In genomic region chr7:44384716-44385059, GRCm38 (mm10) we compare ENCODE assay signal across 8 mouse cellular contexts. TPM values are rescaled to one million over a fixed set of nuclear protein-coding genes. Genes with fewer than 3 reads are reported as not detected.
DNase-seq lines count a peak whose midpoint lies in the region; ATAC-seq and TF ChIP-seq lines count a peak whose summit lies in the region.

No protein-coding gene starts in this region.

- CTCF ChIA-PET in Patski (lab: Charles Lee) = interaction anchor here (0.8 to 1.7 kb wide), 2 partner anchors 13 to 17 kb away, joined by 3 to 4 read pairs; no protein-coding TSS in a partner anchor

- H3K4me3 ChIP-seq in heart, embryonic 11.5 days (ENCODE audit: low read depth, low read length) = peak overlapping the region; percentile 48

- no peaks in the 10 kb centered on the region for H3K9me3 ChIP-seq in heart, embryonic 11.5 days (replicated peaks; ENCODE audit: control insufficient read depth, low read length)

- ATAC-seq in heart, embryonic 11.5 days (replicated peaks; ENCODE audit: insufficient number of reproducible peaks, low FRiP score, low TSS enrichment) = peak; percentile 68; the same call in 1 of the 2 replicates
- ATAC-seq in Patski = peak; percentile 12
- 0 out of 4 replicates have a peak, but pooled peaks have one; percentile 13 to 20 for ATAC-seq in hematopoietic stem cell, adult 5-6 weeks (replicated peaks in 1 of 2; ENCODE audit: insufficient read depth in 1 of 2, low FRiP score in 2 of 2, low TSS enrichment in 1 of 2, low read depth in 1 of 2, poor library complexity in 2 of 2, severe bottlenecking in 2 of 2)
- ATAC-seq in megakaryocyte-erythroid progenitor cell, adult 5-6 weeks (replicated peaks; ENCODE audit: low FRiP score, low TSS enrichment, poor library complexity, severe bottlenecking) = peak; percentile 35; the same call in 1 of the 2 replicates
- no peak for ATAC-seq in activated CD4-positive, CD25-positive, alpha-beta regulatory T cell, adult 4 months

- no peak overlapping the region for H3K27ac ChIP-seq in heart, embryonic 11.5 days (ENCODE audit: low read depth, low read length)

- 0 out of 2 replicates have a peak, but pooled peaks cover 5% of the 10 kb centered on the region for H3K4me1 ChIP-seq in heart, embryonic 11.5 days (ENCODE audit: control insufficient read depth, insufficient read depth, low read length)

- peak overlapping the region; percentile 65 for H3K9ac ChIP-seq in heart, embryonic 11.5 days (ENCODE audit: low read depth, low read length)

- peak overlapping the region; percentile 87 for H3K4me2 ChIP-seq in heart, embryonic 11.5 days

- no peak for TF ChIP-seq CTCF in Patski (IDR thresholded peaks at IDR 0.05)

- WGBS in heart, embryonic 11.5 days (ENCODE audit: insufficient replicate concordance) = 1% methylated on average over 16 of the region's 17 CpGs

- in situ Hi-C loops in Patski (cut with MboI; ENCODE audit: low pct_unique_long_range_greater_than_20kb) = loop anchor here (5.0 kb wide), 1 partner anchor 83 kb away; the partner anchor contains the start of genes Aspdh and Josd2

- peaks cover 37% of the 10 kb centered on the region for H3K27me3 ChIP-seq in heart, embryonic 11.5 days (ENCODE audit: control insufficient read depth, insufficient read depth, low read length)
- H3K27me3 ChIP-seq in Patski = peaks cover 24% of the 10 kb centered on the region

- no peak for DNase-seq in heart, postnatal 10 days
- DNase-seq in Patski (ENCODE audit: low read depth, low spot score) = no peak
- DNase-seq in c-Kit-positive CD71-positive TER-119-positive erythroid progenitor cells, embryonic 14.5 days (ENCODE audit: low spot score) = no peak
- no peak for DNase-seq in thymus, postnatal 25 days

- intact Hi-C loops in heart, postnatal 10 days (cut with DNase I) = no loop called here

- H3K36me3 ChIP-seq in heart, embryonic 11.5 days (ENCODE audit: control insufficient read depth, insufficient read depth, low read length) = no peaks in the 10 kb centered on the region

- POLR2A ChIA-PET in Patski (lab: Charles Lee) = interaction anchor here (0.5 kb wide), 1 partner anchor 266 kb away, joined by 3 read pairs; no protein-coding TSS in a partner anchor

RNA-seq across cellular contexts. Expression of gene Syt3, which starts 0.8 kb away (rescaled TPM):
- polyA plus RNA-seq in heart, embryonic 11.5 days (2014; fragmentation: Nextera tagmentation; extraction: Ambion mirVana) = 0.32 and 0.59 TPM in 2 replicates
- total RNA-seq in heart, postnatal 10 days (2021) = 1 to 10 TPM in 1 of 2 experiments, under 1 TPM in 1; 0.74 to 1.3 TPM
- polyA plus RNA-seq in Patski (2021) = 6.4 TPM
- total RNA-seq in hematopoietic stem cell, adult 5-6 weeks (2017) = 0.79 and 1.8 TPM in 2 replicates
- not detected in 2 replicates for total RNA-seq in megakaryocyte-erythroid progenitor cell, adult 5-6 weeks (2014; fragmentation: Nextera tagmentation)
- 0.61 TPM in 1 of 2 replicates, not detected in the other for total RNA-seq in megakaryocyte-erythroid progenitor cell, adult 5-6 weeks (2017)
- polyA plus RNA-seq in activated CD4-positive, CD25-positive, alpha-beta regulatory T cell, adult 4 months (2017; shearing (Covaris generic)) = not detected

RNA-seq across cellular contexts. Expression of gene 1700008O03Rik, which starts 0.9 kb away (rescaled TPM):
- polyA plus RNA-seq in heart, embryonic 11.5 days (2014; fragmentation: Nextera tagmentation; extraction: Ambion mirVana) = 0.65 and 1.0 TPM in 2 replicates
- under 1 TPM in 1 of 2 experiments, not detected in 1; 0.40 TPM for total RNA-seq in heart, postnatal 10 days (2021)
- 0.98 TPM for polyA plus RNA-seq in Patski (2021)
- total RNA-seq in hematopoietic stem cell, adult 5-6 weeks (2017) = 1.9 TPM in 1 of 2 replicates, not detected in the other
- total RNA-seq in megakaryocyte-erythroid progenitor cell, adult 5-6 weeks (2014; fragmentation: Nextera tagmentation) = not detected in 2 replicates
- total RNA-seq in megakaryocyte-erythroid progenitor cell, adult 5-6 weeks (2017) = 0.65 TPM in 1 of 2 replicates, not detected in the other
- under 1 TPM; 0.59 to 0.66 TPM for polyA plus RNA-seq in activated CD4-positive, CD25-positive, alpha-beta regulatory T cell, adult 4 months (2017; shearing (Covaris generic))

RNA-seq across cellular contexts. Expression of gene Lrrc4b, which starts 44.1 kb away (rescaled TPM):
- 2.4 and 3.5 TPM in 2 replicates for polyA plus RNA-seq in heart, embryonic 11.5 days (2014; fragmentation: Nextera tagmentation; extraction: Ambion mirVana)
- total RNA-seq in heart, postnatal 10 days (2021) = 10 to 100 TPM; 28.3 to 39.0 TPM
- 0.03 TPM for polyA plus RNA-seq in Patski (2021)
- not detected in 2 replicates for total RNA-seq in hematopoietic stem cell, adult 5-6 weeks (2017)
- not detected in 2 replicates for total RNA-seq in megakaryocyte-erythroid progenitor cell, adult 5-6 weeks (2014; fragmentation: Nextera tagmentation)
- not detected in 2 replicates for total RNA-seq in megakaryocyte-erythroid progenitor cell, adult 5-6 weeks (2017)
- polyA plus RNA-seq in activated CD4-positive, CD25-positive, alpha-beta regulatory T cell, adult 4 months (2017; shearing (Covaris generic)) = not detected

Comparison
In these comparisons a context has a peak if more than half of its experiments do, and no peak if none do; other contexts are left out.
1. RNA of gene Lrrc4b, which starts 44.1 kb away (total RNA-seq): 28.3 to 39.0 TPM in heart, postnatal 10 days; not detected in hematopoietic stem cell, adult 5-6 weeks and not detected in megakaryocyte-erythroid progenitor cell, adult 5-6 weeks; every median in the first group is over 10 times any median in the second.